9 mouse cellular contexts compared by ENCODE assay signal in genomic region chr17:72720753-72721152, GRCm38 (mm10).
DNase-seq lines count a peak whose midpoint lies in the region; ATAC-seq and TF ChIP-seq lines count a peak whose summit lies in the region.
"Had no signal": no experiment of that assay in that cellular context is flagged by ENCODE, and none has a peak within 500 bp of the region (broad histone marks: within the 10 kb centered on the region; RNA-seq: fewer than 3 reads in every experiment).

No protein-coding gene starts in this region.

- no peak overlapping the region for H3K27ac ChIP-seq in intestine, postnatal 0 days (ENCODE audit: low read depth, low read length)
- H3K27ac ChIP-seq in intestine, embryonic 15.5 days, result no peak overlapping the region

- no peaks in the 10 kb centered on the region for H3K36me3 ChIP-seq in intestine, postnatal 0 days (ENCODE audit: control insufficient read depth, insufficient read depth)
- no peaks in the 10 kb centered on the region for H3K36me3 ChIP-seq in intestine, embryonic 15.5 days

- H3K27me3 ChIP-seq in intestine, postnatal 0 days (replicated peaks; ENCODE audit: control insufficient read depth, insufficient read depth, low read length), result no peaks in the 10 kb centered on the region
- no peaks in the 10 kb centered on the region for H3K27me3 ChIP-seq in intestine, embryonic 15.5 days (replicated peaks)

- 50% methylated on average over 7 of the region's 7 CpGs for WGBS in intestine, postnatal 0 days
- 51% methylated on average over 7 of the region's 7 CpGs for WGBS in intestine, embryonic 15.5 days

- H3K4me2 ChIP-seq in intestine, postnatal 0 days (replicated peaks; ENCODE audit: low read depth), result no peak overlapping the region
- H3K4me2 ChIP-seq in intestine, embryonic 15.5 days (replicated peaks), result no peak overlapping the region

- no peaks in the 10 kb centered on the region for H3K4me1 ChIP-seq in intestine, postnatal 0 days (replicated peaks; ENCODE audit: control insufficient read depth, insufficient read depth, low read length)
- no peaks in the 10 kb centered on the region for H3K4me1 ChIP-seq in intestine, embryonic 15.5 days (replicated peaks)

- peak; percentile 44 for TF ChIP-seq CTCF in intestine, postnatal 0 days (IDR thresholded peaks at IDR 0.05; ENCODE audit: low read depth)

- no peak overlapping the region for H3K4me3 ChIP-seq in intestine, postnatal 0 days (ENCODE audit: low read depth, low read length)
- no peak overlapping the region for H3K4me3 ChIP-seq in intestine, embryonic 15.5 days (replicated peaks)

- no peak overlapping the region for H3K9ac ChIP-seq in intestine, postnatal 0 days (ENCODE audit: low read depth, low read length)
- H3K9ac ChIP-seq in intestine, embryonic 15.5 days, result no peak overlapping the region

- ATAC-seq in intestine, postnatal 0 days, result no peak
- no peak for ATAC-seq in intestine, embryonic 15.5 days
- ATAC-seq in inflammation-experienced regulatory T-cells, adult 6 months, result no peak
- ATAC-seq: intestine, embryonic 16.5 days had no signal

- DNase-seq in urinary bladder, postnatal 25 days (ENCODE audit: low spot score), result peak; percentile 17
- no peak for DNase-seq in urinary bladder, postnatal 4 days (ENCODE audit: low spot score in 2 of 2)
- DNase-seq in kidney, postnatal 4 days, result peak; percentile 47 to 58
- DNase-seq in layer of hippocampus, postnatal 36 days, result no peak
- DNase-seq in adrenal gland, postnatal 4 days (ENCODE audit: low spot score in 2 of 2), result no peak

- H3K9me3 ChIP-seq in intestine, postnatal 0 days (ENCODE audit: control insufficient read depth), result no peaks in the 10 kb centered on the region
- H3K9me3 ChIP-seq in intestine, embryonic 15.5 days, result no peaks in the 10 kb centered on the region

Comparison
In these comparisons a context has a peak if more than half of its experiments do, and no peak if none do; other contexts are left out.
1. DNase-seq: peak in urinary bladder, postnatal 25 days (single experiment) and kidney, postnatal 4 days (2 of 2); none in urinary bladder, postnatal 4 days (0 of 2), layer of hippocampus, postnatal 36 days (0 of 2) and adrenal gland, postnatal 4 days (0 of 2).